Mouse (Mus musculus) small intestine, adult 2 months (tissue): ENCODE data around the gene Cdc34. TPM values are rescaled to one million over a fixed set of nuclear protein-coding genes. Genes with fewer than 3 reads are reported as not detected.

Experiments
- H3K27ac ChIP-seq: fragments of 200-500 bp; 2 replicates; pipeline ENCODE4 v1.5.1; 2012; ENCODE audit warnings: low read depth, low read length, control low read depth, inconsistent platforms; ENCODE audit not compliant: insufficient read depth
- H3K27me3 ChIP-seq: fragments of 200-500 bp; 2 replicates; pipeline ENCODE4 v1.6.1; 2012; ENCODE audit warnings: mild to moderate bottlenecking, moderate library complexity, low read length, inconsistent platforms; ENCODE audit not compliant: control insufficient read depth, insufficient read depth
- H3K36me3 ChIP-seq: fragments of 200-500 bp; 2 replicates; pipeline ENCODE4 v1.6.1; 2012; ENCODE audit warnings: mild to moderate bottlenecking, low read length, control low read depth, inconsistent platforms; ENCODE audit not compliant: control insufficient read depth, insufficient read depth
- H3K4me1 ChIP-seq: fragments of 200-500 bp; 2 replicates; pipeline ENCODE4 v1.6.1; 2012; ENCODE audit warnings: low read length, inconsistent platforms, mixed read lengths; ENCODE audit not compliant: control insufficient read depth, insufficient read depth, insufficient read length
- H3K4me3 ChIP-seq: fragments of 200-500 bp; 2 replicates; pipeline ENCODE4 v1.5.1; 2012; ENCODE audit warnings: low read depth, mild to moderate bottlenecking, control low read depth, inconsistent platforms, low read length, moderate library complexity
- CTCF ChIP-seq: fragments of 200-500 bp; IDR thresholded peaks from 2 replicates; pipeline ENCODE4 v1.5.1; 2012; ENCODE audit warnings: low read depth, mild to moderate bottlenecking, control low read depth, inconsistent platforms, low read length, moderate library complexity, mixed read lengths; ENCODE audit not compliant: insufficient replicate concordance, insufficient read length; ENCODE audit errors: extremely low read depth
- POLR2A ChIP-seq: fragments of 200-500 bp; IDR thresholded peaks from 2 replicates; pipeline ENCODE4 v1.6.1; 2012; ENCODE audit warnings: low read depth, mild to moderate bottlenecking, control low read depth, inconsistent platforms, low read length, moderate library complexity
- WGBS: fragments of 180-500 bp; shearing (Covaris S2); methylation state at CpG from one replicate; pipeline ENCODE4 v1.1.7; 2018; 5-methylcytosine and 5-hydroxymethylcytosine counted together
- polyA plus RNA-seq: library from polyadenylated mRNA; depleted of rRNA; stranded (reverse); fragments of >200 nt; gene quantifications from 2 replicates; pipeline ENCODE4 v1.2.3, GENCODE M21; 2012

Cdc34 gene
- polyA plus RNA-seq, 1 experiment, result 163 TPM

- peaks cover 8% of the 10 kb centered on the region for H3K4me1 ChIP-seq
- TF ChIP-seq POLR2A (no peak), CTCF (no peak)
- 61% methylated on average over 9 of the region's 9 CpGs for WGBS
Measured at GRCm38 (mm10) chr10:79666493-79666892, 15.5 kb upstream of the Cdc34 start.

GRCm38 (mm10) chr10:79668076-79668475 lies 13.9 kb upstream of the Cdc34 start:
- Histone ChIP-seq H3K36me3 (peaks cover 2% of the 10 kb centered on the region; the same call in 1 of the 2 replicates), H3K27me3 (no peaks in the 10 kb centered on the region), H3K27ac (no peak overlapping the region), H3K4me3 (no peak overlapping the region), H3K4me1 (peaks cover 8% of the 10 kb centered on the region)
- no peak for TF ChIP-seq CTCF
- no peak for TF ChIP-seq POLR2A
- 78% methylated on average over 5 of the region's 5 CpGs for WGBS

More at GRCm38 (mm10) chr10:79666493-79666892, 15.5 kb upstream of the Cdc34 start:
- Histone ChIP-seq H3K27ac (no peak overlapping the region), H3K4me3 (no peak overlapping the region), H3K27me3 (no peaks in the 10 kb centered on the region), H3K36me3 (no peaks in the 10 kb centered on the region)

GRCm38 (mm10) chr10:79668771-79669575 lies 13.0 kb upstream of the Cdc34 start, which contains the start of gene Tpgs1:
TSS of gene Tpgs1 (plus strand) at chr10:79669369.
- TF ChIP-seq CTCF (peak; percentile 79; the same call in 1 of the 2 replicates), POLR2A (0 out of 2 replicates have a peak, but pooled peaks have one; percentile 49)
- H3K27me3 ChIP-seq, result no peaks in the 10 kb centered on the region
- peaks cover 2% of the 10 kb centered on the region; the same call in 1 of the 2 replicates for H3K36me3 ChIP-seq
- peak within 1 kb of the TSS; percentile 88 for H3K4me3 ChIP-seq
- under 1% methylated on average over 45 of the region's 45 CpGs for WGBS
- H3K27ac ChIP-seq, result peak within 1 kb of the TSS; percentile 75
- peaks cover 8% of the 10 kb centered on the region for H3K4me1 ChIP-seq

DNA sequence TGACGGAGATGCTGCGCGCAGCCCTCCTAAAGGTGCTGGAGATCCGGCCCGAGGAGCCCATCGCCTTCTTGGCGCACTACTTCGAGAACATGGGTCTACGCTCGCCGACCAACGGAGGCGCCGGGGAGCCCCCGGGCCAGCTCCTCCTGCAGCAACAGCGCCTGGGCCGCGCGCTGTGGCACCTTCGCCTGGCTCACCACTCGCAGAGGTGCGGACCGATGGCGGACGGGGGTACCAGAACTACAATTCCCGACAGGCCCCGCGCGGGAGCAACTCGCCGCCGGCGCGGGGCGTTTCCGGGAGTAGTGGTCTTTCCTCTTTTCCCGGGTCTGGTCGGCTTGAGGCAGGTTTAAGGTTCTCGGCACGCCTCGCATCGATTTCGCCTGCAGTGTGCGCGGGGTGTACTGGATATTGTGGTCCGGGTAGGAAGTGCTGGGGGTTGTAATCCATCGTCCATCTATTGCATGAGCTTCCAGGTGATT lies 12.4 kb upstream of the Cdc34 start:
- under 1% methylated on average over 47 of the region's 47 CpGs for WGBS
- TF ChIP-seq POLR2A, result no peak
- no peak for TF ChIP-seq CTCF
- H3K27me3 ChIP-seq, result no peaks in the 10 kb centered on the region

GRCm38 (mm10) chr10:79670071-79670888 lies 11.7 kb upstream of the Cdc34 start:
- H3K27ac ChIP-seq, result 0 out of 2 replicates have a peak overlapping the region, but pooled peaks have one; percentile 75
- no peak for TF ChIP-seq POLR2A
- TF ChIP-seq CTCF, result no peak

More for the DNA sequence above, 12.4 kb upstream of the Cdc34 start:
- Histone ChIP-seq H3K4me3 (peak overlapping the region; percentile 88), H3K36me3 (peaks cover 2% of the 10 kb centered on the region; the same call in 1 of the 2 replicates), H3K4me1 (peaks cover 8% of the 10 kb centered on the region), H3K27ac (peak overlapping the region; percentile 75)

DNA sequence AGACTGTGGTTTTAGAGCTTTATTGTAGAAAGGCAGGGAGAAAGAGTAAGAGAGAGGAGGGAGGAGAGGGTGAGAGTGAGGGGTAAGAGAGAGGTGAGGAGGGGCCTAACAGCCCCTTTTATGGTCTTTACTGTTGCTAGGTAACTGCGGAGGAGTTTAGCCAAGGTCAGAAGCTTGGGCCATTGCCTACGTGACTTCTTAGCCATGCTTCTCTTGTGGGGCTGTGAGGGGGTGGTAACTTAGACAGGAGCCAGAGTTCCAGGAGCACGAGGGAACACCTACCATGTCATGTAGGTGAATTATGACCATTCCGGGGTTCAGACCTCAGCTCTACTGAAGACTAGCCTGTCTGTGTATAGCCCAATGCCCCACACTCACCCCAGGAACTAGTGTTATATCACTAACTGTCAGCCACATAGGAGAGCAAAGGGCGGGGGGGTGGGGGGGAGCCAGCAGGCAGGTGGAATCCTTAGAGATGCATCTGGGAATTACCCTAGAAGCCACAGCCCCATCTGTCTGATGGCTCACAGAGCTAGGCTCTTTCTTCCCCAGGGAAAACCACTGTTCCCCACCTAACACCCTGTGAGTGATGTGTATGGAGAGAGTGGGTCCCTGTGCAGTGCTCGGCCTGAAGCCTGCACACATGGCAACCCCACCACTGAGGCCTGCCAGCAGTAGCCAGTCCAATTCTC lies 10.5 kb upstream of the Cdc34 start:
- TF ChIP-seq POLR2A (no peak), CTCF (no peak)
- no peak overlapping the region for H3K27ac ChIP-seq
- WGBS, result 81% methylated on average over 6 of the region's 6 CpGs
- H3K27me3 ChIP-seq, result no peaks in the 10 kb centered on the region
- no peak overlapping the region for H3K4me3 ChIP-seq
- peaks cover 8% of the 10 kb centered on the region for H3K4me1 ChIP-seq
- peaks cover 2% of the 10 kb centered on the region; the same call in 1 of the 2 replicates for H3K36me3 ChIP-seq

More at GRCm38 (mm10) chr10:79670071-79670888, 11.7 kb upstream of the Cdc34 start:
- Histone ChIP-seq H3K4me3 (peak overlapping the region; percentile 88), H3K36me3 (peaks cover 2% of the 10 kb centered on the region; the same call in 1 of the 2 replicates), H3K27me3 (no peaks in the 10 kb centered on the region), H3K4me1 (peaks cover 8% of the 10 kb centered on the region)
- 38% methylated on average over 15 of the region's 15 CpGs for WGBS
